8 mouse cellular contexts compared by ENCODE assay signal in genomic region chr10:108446041-108446931, GRCm38 (mm10).
DNase-seq lines count a peak whose midpoint lies in the region; ATAC-seq lines count a peak whose summit lies in the region.

No protein-coding gene starts in this region.

- H3K4me3 ChIP-seq in forebrain, embryonic 13.5 days: peak overlapping the region; percentile 40

- H3K36me3 ChIP-seq in forebrain, embryonic 13.5 days (ENCODE audit: poor library complexity, severe bottlenecking): no peaks in the 10 kb centered on the region

- 11% methylated on average over 24 of the region's 24 CpGs for WGBS in forebrain, embryonic 13.5 days

- H3K27me3 ChIP-seq in forebrain, embryonic 13.5 days: no peaks in the 10 kb centered on the region

- H3K4me1 ChIP-seq in forebrain, embryonic 13.5 days: peaks cover 15% of the 10 kb centered on the region

- peak; percentile 80 for ATAC-seq in forebrain, embryonic 13.5 days

- no peaks in the 10 kb centered on the region for H3K9me3 ChIP-seq in forebrain, embryonic 13.5 days (replicated peaks)

- H3K9ac ChIP-seq in forebrain, embryonic 13.5 days: peak overlapping the region; percentile 50; the same call in 1 of the 2 replicates

- H3K27ac ChIP-seq in forebrain, embryonic 13.5 days: no peak overlapping the region

- H3K4me2 ChIP-seq in forebrain, embryonic 13.5 days: peak overlapping the region; percentile 61

- DNase-seq in ovary, adult 18-20 months (ENCODE audit: low spot score): peak; percentile 36
- DNase-seq in ovary, postnatal 10 days (ENCODE audit: low spot score): no peak
- peak; percentile 71 for DNase-seq in c-Kit-positive CD71-positive TER-119-positive erythroid progenitor cells, embryonic 14.5 days (ENCODE audit: low spot score)
- peak; percentile 66 for DNase-seq in heart, postnatal 36 days
- peak; percentile 39 to 66 for DNase-seq in layer of hippocampus, adult 18-20 months (ENCODE audit: low spot score in 2 of 2)
- DNase-seq in lung, postnatal 14 days: peak; percentile 80
- DNase-seq in retina, postnatal 7 days (ENCODE audit: low read depth, low spot score): peak; percentile 46

- intact Hi-C loops in heart, postnatal 36 days (cut with DNase I): loop anchor here (1.0 to 10.0 kb wide), 8 partner anchors 79 to 644 kb away; partner anchors contain the start of genes Pawr and Ppp1r12a
